8 mouse cellular contexts compared by ENCODE assay signal in the genomic region with DNA sequence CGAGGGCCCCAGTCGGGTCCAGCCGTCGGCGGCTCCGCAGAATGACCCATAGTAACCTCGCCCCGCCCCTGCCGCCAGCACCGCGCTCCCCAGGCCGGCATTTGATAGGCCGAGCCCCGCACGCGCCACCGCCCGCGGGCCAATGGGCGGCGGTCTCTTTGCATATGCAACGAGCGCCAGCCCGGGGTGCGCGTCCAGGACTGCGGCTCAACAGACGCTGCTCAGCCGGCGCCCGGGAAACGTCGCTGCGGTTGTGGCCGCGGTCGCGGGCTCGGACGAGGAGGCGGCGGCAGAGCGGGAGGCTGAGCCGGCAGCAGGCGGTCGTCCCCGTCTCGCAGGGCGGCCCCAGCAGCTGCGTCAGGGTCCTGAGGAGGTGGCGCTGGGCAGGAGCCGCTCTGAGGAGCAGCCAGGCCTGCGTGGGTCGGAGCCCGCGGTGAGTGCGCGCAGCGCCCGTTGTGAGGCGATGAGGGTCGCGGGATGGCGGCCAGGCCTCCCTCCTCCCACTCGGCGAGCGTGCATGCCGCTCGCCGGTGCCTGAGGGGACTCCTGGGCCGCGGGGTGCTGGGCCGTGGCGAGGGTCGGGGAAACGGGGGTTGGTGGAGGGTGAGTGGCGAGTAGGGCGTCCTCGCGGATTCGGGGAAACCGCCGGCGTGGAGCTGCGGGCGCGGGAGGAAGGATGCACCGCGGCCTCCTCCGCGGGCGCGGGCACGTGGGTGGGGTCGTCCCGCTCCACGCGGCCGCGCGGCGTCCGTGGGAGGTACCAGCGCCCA. TPM values are rescaled to one million over a fixed set of nuclear protein-coding genes. Genes with fewer than 3 reads are reported as not detected.
A peak's percentile ranks its signal among the peaks of the same experiment; 100 is the strongest.
DNase-seq lines count a peak whose midpoint lies in the region.

A gene (plus strand): TSS at position 155 of the 770 bp plus-strand sequence.
A gene (plus strand): TSS at position 368 of the 770 bp plus-strand sequence.

- peak within 1 kb of the TSS; percentile 98 for H3K4me3 ChIP-seq in megakaryocyte, embryonic 14.5 days (replicated peaks)

- no peaks in the 10 kb centered on the region for H3K27me3 ChIP-seq in megakaryocyte, embryonic 14.5 days (replicated peaks)

- peaks cover 43% of the 10 kb centered on the region for H3K4me1 ChIP-seq in megakaryocyte, embryonic 14.5 days

- no peaks in the 10 kb centered on the region for H3K9me3 ChIP-seq in megakaryocyte, embryonic 14.5 days

- DNase-seq in adrenal gland, adult (ENCODE audit: inconsistent age in 2 of 2, low spot score in 1 of 2) = peak; percentile 99
- DNase-seq in embryo, embryonic 10 days (ENCODE audit: low spot score) = peak; percentile 97
- DNase-seq in gastrocnemius, postnatal 10 days = peak; percentile 98
- DNase-seq in induced T-regulatory cell, adult 2 months (ENCODE audit: low read depth) = peak; percentile 91
- DNase-seq in left cerebral cortex, adult 9 months (ENCODE audit: low spot score in 2 of 2) = peak; percentile 90 to 97
- peak; percentile 96 for DNase-seq in right cerebral cortex, adult 2 months (ENCODE audit: low spot score in 2 of 2)
- peak; percentile 93 for DNase-seq in urinary bladder, postnatal 10 days (ENCODE audit: low spot score)

- no peaks in the 10 kb centered on the region for H3K36me3 ChIP-seq in megakaryocyte, embryonic 14.5 days (replicated peaks; ENCODE audit: low read length)

RNA-seq across cellular contexts. Expression of the first gene that starts in this region (rescaled TPM):
- 10 to 100 TPM; 11.3 to 14.1 TPM for total RNA-seq in gastrocnemius, postnatal 10 days (2021)
- 3.3 TPM in 1 of 2 replicates, not detected in the other for polyA plus RNA-seq in megakaryocyte, embryonic 14.5 days (2012; ENCODE audit: insufficient read depth, low replicate concordance)

RNA-seq across cellular contexts. Expression of the second gene that starts in this region (rescaled TPM):
- total RNA-seq in gastrocnemius, postnatal 10 days (2021) = 1 to 10 TPM; 2.6 to 3.9 TPM
- polyA plus RNA-seq in megakaryocyte, embryonic 14.5 days (2012; ENCODE audit: insufficient read depth, low replicate concordance) = 0.22 and 0.39 TPM in 2 replicates

Comparison
In these comparisons a context has a peak if more than half of its experiments do, and no peak if none do; other contexts are left out.
1. Peak in every context shown above with its lines: DNase-seq and H3K4me3 ChIP-seq.